Mouse (Mus musculus) thymus, adult 2 months (tissue): ENCODE results near the gene Zfp366.

Experiments
- CTCF ChIP-seq: fragments of 200-500 bp; IDR thresholded peaks from 2 replicates; pipeline ENCODE4 v1.5.1; 2012; ENCODE audit warnings: mild to moderate bottlenecking, control low read depth, low read length, moderate library complexity, borderline replicate concordance; ENCODE audit not compliant: control insufficient read depth, poor library complexity, insufficient read depth; ENCODE audit errors: extremely low read depth
- POLR2A ChIP-seq: fragments of 200-500 bp; IDR thresholded peaks from 2 replicates; pipeline ENCODE4 v1.6.1; 2012; ENCODE audit warnings: mild to moderate bottlenecking, low read length, control low read depth, moderate library complexity; ENCODE audit not compliant: control insufficient read depth, poor library complexity, insufficient read depth; ENCODE audit errors: extremely low read depth

DNA sequence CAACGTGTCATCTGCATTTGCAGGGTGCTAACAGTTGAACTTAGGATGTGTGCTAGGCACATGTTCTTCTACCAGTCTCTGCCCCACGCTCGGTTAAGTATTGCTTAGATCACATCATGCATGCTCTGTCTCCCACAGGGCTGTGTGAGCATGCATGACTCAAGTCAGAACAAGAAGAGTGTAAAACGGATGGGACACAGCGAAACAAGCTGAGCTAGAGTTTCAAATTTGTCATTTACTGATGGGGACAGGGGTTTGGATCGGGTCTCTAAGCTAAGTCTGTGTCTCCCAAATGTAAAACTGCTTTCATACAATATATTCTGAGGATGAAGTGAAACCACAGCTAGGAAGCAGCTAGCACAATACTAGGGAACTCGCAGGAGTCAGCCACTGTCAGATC, 2.2 kb downstream of the Zfp366 start:
- TF ChIP-seq POLR2A (no peak), CTCF (no peak)
